Mouse (Mus musculus) hindbrain, embryonic 16.5 days (tissue): ENCODE data around the gene Gcc2. TPM values are rescaled to one million over a fixed set of nuclear protein-coding genes. Genes with fewer than 3 reads are reported as not detected.
"Not testable (repeated sequence)": the region's sequence is repeated elsewhere in the genome, so short reads cannot be mapped to it uniquely, and the experiment has no call there.

ENCODE experiments used
- ATAC-seq: fragments of 200-750 bp; cut with Nextera tagmentation; 2 replicates; pipeline ENCODE4 v1.8.0; 2017; ENCODE audit warnings: moderate TSS enrichment, moderate library complexity
- H3K27ac ChIP-seq: fragments of 300-500 bp; sonication (generic); 2 replicates; pipeline ENCODE4 v1.5.1; 2014; ENCODE audit warnings: low read depth, mild to moderate bottlenecking, control low read depth, low read length, moderate library complexity
- H3K27me3 ChIP-seq: fragments of 300-500 bp; sonication (generic); replicated peaks from 2 replicates; pipeline ENCODE4 v1.6.1; 2014; ENCODE audit warnings: low read length; ENCODE audit not compliant: control insufficient read depth, insufficient read depth
- H3K36me3 ChIP-seq: fragments of 300-500 bp; sonication (generic); 2 replicates; pipeline ENCODE4 v1.6.1; 2014; ENCODE audit warnings: mild to moderate bottlenecking, low read length, moderate library complexity, mixed read lengths; ENCODE audit not compliant: control insufficient read depth, insufficient read depth
- H3K4me1 ChIP-seq: fragments of 300-500 bp; sonication (generic); 2 replicates; pipeline ENCODE4 v1.6.1; 2014; ENCODE audit warnings: low read depth, low read length; ENCODE audit not compliant: control insufficient read depth, insufficient read depth
- H3K4me2 ChIP-seq: fragments of 300-500 bp; sonication (generic); 2 replicates; pipeline ENCODE4 v1.6.1; 2014; ENCODE audit warnings: mild to moderate bottlenecking, low read length, control low read depth, moderate library complexity
- H3K4me3 ChIP-seq: fragments of 300-500 bp; sonication (generic); 2 replicates; pipeline ENCODE4 v1.5.1; 2014; ENCODE audit warnings: mild to moderate bottlenecking, low read length, control low read depth, moderate library complexity
- H3K9ac ChIP-seq: fragments of 300-500 bp; sonication (generic); 2 replicates; pipeline ENCODE4 v1.6.1; 2014; ENCODE audit warnings: low read depth, mild to moderate bottlenecking, control low read depth, low read length, moderate library complexity
- H3K9me3 ChIP-seq: fragments of 300-500 bp; sonication (generic); 2 replicates; pipeline ENCODE4 v1.6.1; 2014; ENCODE audit warnings: mild to moderate bottlenecking, low read length, moderate library complexity; ENCODE audit not compliant: control insufficient read depth
- WGBS: fragments of 180-500 bp; shearing (Covaris S2); extraction: QIAGEN DNeasy Blood & Tissue Kit; methylation state at CpG from one replicate; pipeline ENCODE4 v1.1.7; 2014; 5-methylcytosine and 5-hydroxymethylcytosine counted together
- polyA plus RNA-seq: library from polyadenylated mRNA; unstranded; fragments of >200 nt; fragmentation: Nextera tagmentation; extraction: Ambion mirVana; gene quantifications from 2 replicates; pipeline ENCODE4 v1.2.1, GENCODE M21; 2015

Gcc2 gene
- polyA plus RNA-seq, 1 experiment from 2014 or later, result 72.2 TPM

GRCm38 (mm10) chr10:58306897-58307296 lies 51.6 kb downstream of the Gcc2 start:
- WGBS, result 91% methylated on average over 3 of the region's 3 CpGs
- H3K27me3 ChIP-seq, result no peaks in the 10 kb centered on the region
- ATAC-seq, result no peak
- H3K4me1 ChIP-seq, result no peaks in the 10 kb centered on the region
- H3K9me3 ChIP-seq, result no peaks in the 10 kb centered on the region
- no peak overlapping the region for H3K4me2 ChIP-seq
- no peak overlapping the region for H3K27ac ChIP-seq
- peaks cover 27% of the 10 kb centered on the region for H3K36me3 ChIP-seq
- no peak overlapping the region for H3K9ac ChIP-seq
- no peak overlapping the region for H3K4me3 ChIP-seq

- no peak overlapping the region for H3K27ac ChIP-seq
- no peaks in the 10 kb centered on the region for H3K4me1 ChIP-seq
- 0 out of 2 replicates have a peak, but pooled peaks cover 2% of the 10 kb centered on the region for H3K9me3 ChIP-seq
- H3K4me3 ChIP-seq, result no peak overlapping the region
- no peak overlapping the region for H3K4me2 ChIP-seq
- 73% methylated on average over 1 of the region's 1 CpGs for WGBS
- H3K36me3 ChIP-seq, result peaks cover 30% of the 10 kb centered on the region
- no peaks in the 10 kb centered on the region for H3K27me3 ChIP-seq
- no peak overlapping the region for H3K9ac ChIP-seq
- ATAC-seq, result no peak
These were observed 55.5 kb downstream of the Gcc2 start for GRCm38 (mm10) chr10:58310791-58311190.

- no peak overlapping the region for H3K9ac ChIP-seq
- H3K9me3 ChIP-seq, result 0 out of 2 replicates have a peak, but pooled peaks cover 2% of the 10 kb centered on the region
- H3K4me3 ChIP-seq, result no peak overlapping the region
- 99% methylated on average over 5 of the region's 5 CpGs for WGBS
- H3K27me3 ChIP-seq, result no peaks in the 10 kb centered on the region
- H3K4me1 ChIP-seq, result no peaks in the 10 kb centered on the region
- H3K4me2 ChIP-seq, result no peak overlapping the region
- H3K27ac ChIP-seq, result no peak overlapping the region
- peaks cover 25% of the 10 kb centered on the region for H3K36me3 ChIP-seq
- no peak for ATAC-seq
These were observed 57.6 kb downstream of the Gcc2 start for GRCm38 (mm10) chr10:58312887-58313286.

GRCm38 (mm10) chr10:58320881-58321280 lies 65.6 kb downstream of the Gcc2 start:
- Histone ChIP-seq H3K27me3 (no peaks in the 10 kb centered on the region), H3K4me3 (no peak overlapping the region), H3K4me2 (no peak overlapping the region), H3K9ac (no peak overlapping the region), H3K9me3 (no peaks in the 10 kb centered on the region), H3K36me3 (no peaks in the 10 kb centered on the region), H3K27ac (no peak overlapping the region), H3K4me1 (peaks cover 11% of the 10 kb centered on the region)
- 90% methylated on average over 3 of the region's 3 CpGs for WGBS
- ATAC-seq, result no peak

- Histone ChIP-seq H3K4me3 (peak overlapping the region; percentile 95), H3K36me3 (no peaks in the 10 kb centered on the region), H3K4me2 (peak overlapping the region; percentile 51), H3K27me3 (no peaks in the 10 kb centered on the region), H3K9me3 (no peaks in the 10 kb centered on the region), H3K9ac (peak overlapping the region; percentile 5; the same call in 1 of the 2 replicates), H3K4me1 (peaks cover 16% of the 10 kb centered on the region), H3K27ac (peak overlapping the region; percentile 73)
- no peak for ATAC-seq
- WGBS, result 32% methylated on average over 6 of the region's 6 CpGs
These were observed 67.2 kb downstream of the Gcc2 start for GRCm38 (mm10) chr10:58322361-58323027.

- no peaks in the 10 kb centered on the region for H3K36me3 ChIP-seq
These were observed 68.0 kb downstream of the Gcc2 start, which contains the start of gene Lims1 for GRCm38 (mm10) chr10:58323028-58323991. Lims1 (plus strand) TSS chr10:58323466.

GRCm38 (mm10) chr10:58326271-58326670 lies 71.0 kb downstream of the Gcc2 start:
- H3K4me1 ChIP-seq, result peaks cover 16% of the 10 kb centered on the region
- H3K36me3 ChIP-seq, result no peaks in the 10 kb centered on the region
- H3K9me3 ChIP-seq, result no peaks in the 10 kb centered on the region
- H3K27ac ChIP-seq, result peak overlapping the region; percentile 44; the same call in 1 of the 2 replicates
- H3K9ac ChIP-seq, result no peak overlapping the region
- no peak overlapping the region for H3K4me3 ChIP-seq
- no peak for ATAC-seq
- H3K27me3 ChIP-seq, result no peaks in the 10 kb centered on the region
- 36% methylated on average over 3 of the region's 3 CpGs for WGBS
- peak overlapping the region; percentile 29 for H3K4me2 ChIP-seq

More at GRCm38 (mm10) chr10:58323028-58323991, 68.0 kb downstream of the Gcc2 start, which contains the start of gene Lims1:
- no peaks in the 10 kb centered on the region for H3K27me3 ChIP-seq
- peak within 1 kb of the TSS; percentile 84 for H3K27ac ChIP-seq
- peak within 1 kb of the TSS; percentile 51 for H3K4me2 ChIP-seq
- ATAC-seq, result peak; percentile 98
- peak within 1 kb of the TSS; percentile 91 for H3K9ac ChIP-seq
- WGBS, result under 1% methylated on average over 73 of the region's 86 CpGs
- H3K4me3 ChIP-seq, result peak within 1 kb of the TSS; percentile 95
- peaks cover 16% of the 10 kb centered on the region for H3K4me1 ChIP-seq
- H3K9me3 ChIP-seq, result no peaks in the 10 kb centered on the region

GRCm38 (mm10) chr10:58327836-58328235 lies 72.5 kb downstream of the Gcc2 start:
- not testable (repeated sequence) for H3K4me3 ChIP-seq, H3K9me3 ChIP-seq, H3K27ac ChIP-seq, H3K27me3 ChIP-seq, H3K36me3 ChIP-seq, ATAC-seq, H3K9ac ChIP-seq, H3K4me2 ChIP-seq
- H3K4me1 ChIP-seq, result peaks cover 16% of the 10 kb centered on the region
- WGBS, result 95% methylated on average over 6 of the region's 6 CpGs
